20 mouse cellular contexts compared by ENCODE assay signal in genomic region chr9:101204059-101204458, GRCm38 (mm10). TPM values are rescaled to one million over a fixed set of nuclear protein-coding genes. Genes with fewer than 3 reads are reported as not detected.
DNase-seq lines count a peak whose midpoint lies in the region; ATAC-seq and TF ChIP-seq lines count a peak whose summit lies in the region.
"Had no signal": no experiment of that assay in that cellular context is flagged by ENCODE, and none has a peak within 500 bp of the region (broad histone marks: within the 10 kb centered on the region; RNA-seq: fewer than 3 reads in every experiment).

No protein-coding gene starts in this region.

- H3K36me3 ChIP-seq in liver, adult 2 months (ENCODE audit: control insufficient read depth, insufficient read depth, low read length), result no peaks in the 10 kb centered on the region
- H3K36me3 ChIP-seq in liver, embryonic 12.5 days, result no peaks in the 10 kb centered on the region
- H3K36me3 ChIP-seq: forebrain, embryonic 12.5 days; G1E; heart, embryonic 10.5 days; liver, embryonic 15.5 days; stomach, embryonic 15.5 days had no signal

- 91% methylated on average over 3 of the region's 3 CpGs for WGBS in liver, adult 2 months
- WGBS in liver, embryonic 12.5 days (ENCODE audit: insufficient replicate concordance), result 70% methylated on average over 3 of the region's 3 CpGs

- no peak for DNase-seq in gastrocnemius, adult 2 months
- DNase-seq in gastrocnemius, adult 8-10 months (ENCODE audit: low spot score in 2 of 2), result no peak
- DNase-seq in liver, adult 2 months (ENCODE audit: extremely low read depth, low read depth, low spot score), result no peak
- peak; percentile 5 for DNase-seq in A20 (ENCODE audit: low read depth, low spot score)
- no peak for DNase-seq in left cerebral cortex, postnatal 4 days
- no peak for DNase-seq in cerebellum, postnatal 14 days
- DNase-seq: cerebellum, adult 9-11 months; gastrocnemius, postnatal 25 days; kidney, adult 11 months; kidney, postnatal 25 days; midbrain, embryonic 14.5 days; spleen, adult 18-20 months had no signal

- intact Hi-C loops in gastrocnemius, adult 2 months (cut with DNase I), result no loop called here
- intact Hi-C loops in left cerebral cortex, postnatal 4 days (cut with DNase I), result no loop called here

- H3K4me1 ChIP-seq in liver, adult 2 months (ENCODE audit: control insufficient read depth, insufficient read depth, low read length), result peaks cover 9% of the 10 kb centered on the region; the same call in 1 of the 2 replicates
- H3K4me1 ChIP-seq in liver, embryonic 12.5 days, result peaks cover 7% of the 10 kb centered on the region; the same call in 1 of the 2 replicates
- H3K4me1 ChIP-seq: liver, embryonic 15.5 days had no signal

- peak; percentile 32 for TF ChIP-seq CTCF in gastrocnemius, adult 2 months (IDR thresholded peaks at IDR 0.05)
- TF ChIP-seq CTCF in liver, adult 2 months (IDR thresholded peaks at IDR 0.05; ENCODE audit: low read depth, low read length), result peak; percentile 43

- H3K27ac ChIP-seq in gastrocnemius, adult 2 months, result no peak overlapping the region
- H3K27ac ChIP-seq in liver, adult 2 months (replicated peaks; ENCODE audit: insufficient read depth, low read depth, low read length), result no peak overlapping the region
- no peak overlapping the region for H3K27ac ChIP-seq in liver, embryonic 12.5 days
- H3K27ac ChIP-seq: forebrain, embryonic 12.5 days; hindbrain, embryonic 14.5 days; liver, embryonic 15.5 days; stomach, embryonic 15.5 days had no signal

- no peak overlapping the region for H3K4me3 ChIP-seq in gastrocnemius, adult 2 months
- H3K4me3 ChIP-seq in liver, adult 2 months (ENCODE audit: insufficient read depth, low read depth, low read length), result no peak overlapping the region
- no peak overlapping the region for H3K4me3 ChIP-seq in liver, embryonic 12.5 days
- H3K4me3 ChIP-seq: forebrain, embryonic 12.5 days; heart, embryonic 10.5 days; liver, embryonic 15.5 days; stomach, embryonic 15.5 days had no signal

- peaks cover 6% of the 10 kb centered on the region; the same call in 1 of the 2 replicates for H3K79me2 ChIP-seq in liver, adult 2 months (ENCODE audit: control insufficient read depth, insufficient read depth, low read length)

- TF ChIP-seq POLR2A in liver, adult 2 months (IDR thresholded peaks at IDR 0.05; ENCODE audit: extremely low read depth, insufficient read depth, low read length), result no peak

- H3K27me3 ChIP-seq in liver, adult 2 months (ENCODE audit: control insufficient read depth, insufficient read depth, low read length), result no peaks in the 10 kb centered on the region
- H3K27me3 ChIP-seq in liver, embryonic 12.5 days (replicated peaks), result no peaks in the 10 kb centered on the region
- H3K27me3 ChIP-seq: forebrain, embryonic 12.5 days; liver, embryonic 15.5 days; stomach, embryonic 15.5 days had no signal

- no peak overlapping the region for H3K9ac ChIP-seq in liver, adult 2 months (ENCODE audit: low read depth, low read length)
- no peak overlapping the region for H3K9ac ChIP-seq in liver, embryonic 12.5 days
- H3K9ac ChIP-seq: forebrain, embryonic 12.5 days; hindbrain, embryonic 14.5 days; liver, embryonic 15.5 days; stomach, embryonic 15.5 days had no signal

- H3K9me3 ChIP-seq in liver, embryonic 12.5 days (replicated peaks), result no peaks in the 10 kb centered on the region
- H3K9me3 ChIP-seq: forebrain, embryonic 12.5 days; G1E; heart, embryonic 10.5 days; liver, embryonic 15.5 days; stomach, embryonic 15.5 days had no signal

- no peak for ATAC-seq in liver, embryonic 12.5 days
- 0 out of 2 replicates have a peak, but pooled peaks have one; percentile 25 for ATAC-seq in common myeloid progenitor, adult 5-6 weeks (replicated peaks; ENCODE audit: low read depth, poor library complexity, severe bottlenecking)

- H3K4me2 ChIP-seq in liver, embryonic 12.5 days, result no peak overlapping the region
- H3K4me2 ChIP-seq: forebrain, embryonic 12.5 days; hindbrain, embryonic 14.5 days; liver, embryonic 15.5 days; stomach, embryonic 15.5 days had no signal

RNA-seq across cellular contexts. Expression of gene Ppp2r3a, which starts 47.5 kb away (rescaled TPM):
- total RNA-seq in gastrocnemius, adult 2 months (2021), result 100 to 1,000 TPM; 162 to 209 TPM
- 100 to 1,000 TPM; 149 to 175 (median 166) TPM for total RNA-seq in gastrocnemius, adult 8-10 months (2022)
- total RNA-seq in liver, adult 2 months (2014; rRNA removed), result 10.6 and 14.3 TPM in 2 replicates
- polyA plus RNA-seq in liver, adult 2 months (2012; rRNA removed), result 2.1 and 2.3 TPM in 2 replicates
- 3.6 and 4.0 TPM in 2 replicates for polyA plus RNA-seq in liver, embryonic 12.5 days (2016; fragmentation: Nextera tagmentation; extraction: Ambion mirVana)
- 19.7 and 24.0 TPM in 2 replicates for total RNA-seq in common myeloid progenitor, adult 5-6 weeks (2017)
- 10 to 100 TPM; 49.8 to 52.4 TPM for total RNA-seq in left cerebral cortex, postnatal 4 days (2021)
- polyA plus RNA-seq: G1E had no signal
